Mouse (Mus musculus) adrenal gland, adult (tissue): Measurements from ENCODE around the gene Myo3b.
"Not testable (repeated sequence)": the region's sequence is repeated elsewhere in the genome, so short reads cannot be mapped to it uniquely, and the experiment has no call there.

Experiments used
- DNase-seq, 2 experiments: peaks; one replicate each; pipeline ENCODE4 v3.0.0; 2022 to 2023; ENCODE audit warnings: low spot score in 1 of 2; ENCODE audit not compliant: inconsistent age in 2 of 2

Myo3b gene

DNA sequence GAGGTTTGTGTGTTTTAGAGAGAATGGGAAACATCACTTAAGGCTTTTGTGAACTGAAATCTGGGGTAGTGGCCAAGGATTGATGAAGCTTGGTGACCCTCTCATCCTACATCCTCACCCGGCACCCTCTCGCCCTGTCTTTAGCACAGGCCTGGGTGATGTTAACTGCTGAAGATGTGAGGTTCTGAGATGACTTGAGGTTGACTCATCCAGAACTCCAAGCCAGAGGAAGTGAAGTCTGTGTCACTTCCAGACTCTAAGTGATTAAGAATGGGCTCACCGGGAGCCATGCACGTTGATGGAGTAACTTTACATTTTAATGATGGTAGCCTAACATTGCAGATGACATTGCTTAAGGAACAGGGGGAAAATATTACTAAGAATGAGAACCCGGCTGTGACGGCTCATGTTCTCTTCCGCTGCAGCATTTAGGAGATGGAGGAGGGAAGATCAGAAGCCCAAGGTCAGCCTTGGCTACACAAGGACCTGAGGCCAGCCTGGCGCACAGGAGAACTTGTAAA is 143.3 kb downstream of the Myo3b start:
- no peak for DNase-seq

DNA sequence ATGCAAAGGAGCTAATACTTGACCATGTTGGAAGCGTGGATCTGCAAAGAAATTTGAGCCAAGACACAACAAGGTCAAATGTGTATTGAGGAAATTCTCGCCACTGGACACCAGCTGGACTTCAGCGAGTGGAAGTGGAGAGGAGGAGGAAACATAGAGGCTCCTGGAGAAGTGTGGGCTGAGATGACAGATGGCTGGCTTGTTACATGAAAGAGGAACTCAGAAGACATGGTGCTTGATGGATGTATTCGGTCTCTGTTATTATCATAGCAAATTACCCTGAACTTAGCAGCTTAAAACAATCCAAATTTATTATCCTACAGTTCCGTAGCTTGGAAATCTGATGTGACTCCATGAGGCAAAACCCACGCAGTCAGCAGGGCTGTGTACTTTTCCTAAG is 148.1 kb downstream of the Myo3b start:
- DNase-seq, result no peak

DNA sequence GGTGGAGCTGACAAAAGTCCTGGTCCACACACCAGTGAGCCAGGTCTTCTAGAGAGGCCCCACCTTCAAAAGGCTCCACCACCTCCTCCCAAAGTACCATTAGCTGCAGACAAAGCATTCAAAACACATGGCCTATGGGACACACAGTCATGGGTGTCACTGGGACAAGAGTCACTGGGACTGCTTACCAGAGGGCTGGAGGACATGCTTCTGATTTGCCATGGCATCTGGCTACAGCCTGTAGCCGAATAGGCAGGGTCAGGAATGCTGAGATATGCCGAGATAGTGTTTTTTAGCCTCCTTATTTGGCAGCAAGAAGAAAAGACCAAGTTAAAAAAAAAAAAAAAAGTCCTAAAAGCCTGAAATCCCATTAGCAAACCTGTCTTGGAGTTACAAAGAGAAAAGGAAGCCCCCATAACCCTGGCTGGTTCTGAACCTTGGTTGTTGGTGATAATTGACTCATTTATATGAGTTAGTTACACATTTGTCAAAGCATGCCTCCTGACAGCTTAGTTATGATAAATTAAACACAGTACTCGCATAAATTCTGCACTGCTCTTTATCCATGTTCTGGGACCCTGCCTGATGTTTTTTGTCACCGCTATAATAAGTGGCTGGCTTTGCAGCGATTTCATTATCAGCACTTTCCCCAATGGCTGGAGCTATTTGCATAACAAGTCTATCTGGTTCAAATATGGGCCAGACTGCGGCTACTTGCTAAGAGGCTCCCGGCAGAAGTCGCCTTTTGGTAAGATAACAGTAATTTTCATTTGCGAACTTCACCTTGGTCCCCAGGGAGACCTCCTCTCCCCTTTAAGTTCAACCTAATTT is 156.7 kb downstream of the Myo3b start:
- no peak for DNase-seq

DNA sequence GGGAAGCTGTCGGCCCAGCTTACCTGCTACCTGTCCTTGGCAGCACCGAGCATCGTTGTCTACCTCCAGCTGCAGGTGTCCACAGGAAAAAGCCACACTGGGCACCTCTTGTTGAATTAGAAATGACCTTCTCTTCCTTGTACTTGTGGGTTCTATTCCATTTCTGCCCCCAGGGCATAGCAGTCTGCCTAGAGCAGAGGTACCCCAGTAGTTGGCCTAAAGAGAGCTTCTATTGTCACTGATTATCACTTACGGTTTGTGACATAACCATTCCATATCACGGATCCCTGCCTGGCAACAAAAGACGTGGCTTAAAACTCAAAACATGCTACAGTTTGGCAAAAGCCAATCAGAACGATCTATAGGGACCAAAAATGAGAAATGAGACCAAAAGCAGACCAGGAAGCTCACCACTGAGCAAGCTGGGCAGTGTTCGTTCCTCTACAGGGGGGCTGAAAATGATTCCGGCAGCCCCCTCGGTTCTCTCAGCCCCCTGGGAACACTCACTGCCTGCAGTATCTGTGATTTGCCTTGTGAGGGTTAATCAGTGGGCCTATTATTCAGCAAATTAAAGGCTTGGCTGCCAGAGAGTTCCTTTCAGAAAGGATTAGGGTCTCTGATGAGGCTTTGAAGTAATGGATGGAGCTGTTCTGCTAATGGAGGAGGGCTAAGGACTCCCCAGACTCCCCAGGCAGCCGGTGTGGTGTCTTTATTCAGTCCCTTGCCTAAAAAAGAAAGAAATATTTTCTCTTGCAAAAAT is 163.1 kb downstream of the Myo3b start:
- no peak for DNase-seq

DNA sequence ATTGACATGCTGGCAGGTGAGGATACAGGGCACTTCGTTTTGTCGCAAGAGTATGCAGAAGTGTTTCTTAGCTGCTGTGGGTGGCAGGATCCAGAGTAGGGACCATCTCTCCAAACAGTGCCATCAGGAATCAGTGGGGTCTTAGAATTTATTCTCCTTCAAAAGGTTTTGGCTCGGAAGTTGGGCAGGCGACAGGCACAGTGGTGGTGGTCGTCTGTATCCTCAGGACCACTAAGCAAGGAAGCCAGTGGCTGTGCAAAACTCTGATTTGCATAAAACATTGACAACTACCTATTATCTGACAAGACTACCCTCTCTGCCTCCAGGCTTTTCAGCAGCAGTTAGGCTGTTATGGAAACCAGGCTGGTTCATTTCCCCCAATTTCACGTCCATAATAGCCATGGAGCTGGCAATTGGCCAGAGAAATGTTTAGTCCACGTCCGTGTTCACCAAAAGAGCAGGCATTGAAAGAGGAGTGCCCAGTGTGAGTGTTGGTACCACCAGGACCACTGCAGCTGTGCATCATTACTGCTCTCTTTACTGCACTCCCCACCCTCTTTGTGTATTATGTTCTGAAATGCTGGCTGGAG is 163.7 kb downstream of the Myo3b start:
- DNase-seq, result no peak

DNA sequence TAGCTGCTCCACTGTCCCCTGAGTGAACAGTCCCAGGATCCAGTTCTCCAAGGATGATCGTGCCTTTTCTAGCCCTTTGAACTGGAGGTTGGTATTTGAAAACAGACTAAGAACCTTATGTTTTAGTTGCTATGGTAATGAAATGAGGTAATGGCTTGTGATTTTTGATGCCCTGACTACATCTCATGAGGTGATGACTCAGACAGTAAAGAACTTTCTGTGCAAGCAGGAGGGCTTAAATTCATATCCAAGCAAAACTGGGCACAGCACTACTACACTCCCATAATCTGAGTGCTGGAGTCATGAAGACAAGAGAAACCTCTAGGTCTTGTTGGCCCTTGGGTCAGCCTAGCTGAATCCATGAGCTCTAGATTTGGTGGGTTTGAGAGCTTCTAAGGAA is 169.5 kb downstream of the Myo3b start:
- DNase-seq, result peak in 1 of 2 experiments; percentile 10

DNA sequence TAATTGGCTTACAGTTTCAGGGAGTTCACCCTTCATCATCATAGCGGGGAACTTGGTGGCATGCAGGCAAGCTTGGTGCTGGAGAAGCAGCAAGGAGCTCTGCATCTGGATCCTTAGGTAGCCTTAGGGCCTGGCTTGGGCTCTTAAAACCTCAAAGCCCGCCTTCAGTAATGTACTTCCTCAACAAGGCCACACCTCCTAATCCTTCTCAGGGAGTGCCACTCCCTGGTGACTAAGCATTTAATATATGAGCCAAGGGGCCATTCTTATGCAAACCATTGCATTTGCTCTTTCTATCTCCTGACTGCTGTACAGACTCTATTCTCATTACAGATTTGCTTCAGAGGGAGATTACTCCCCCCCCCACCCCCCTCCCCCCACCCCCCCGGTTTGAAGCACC is 170.9 kb downstream of the Myo3b start:
- no peak for DNase-seq

DNA sequence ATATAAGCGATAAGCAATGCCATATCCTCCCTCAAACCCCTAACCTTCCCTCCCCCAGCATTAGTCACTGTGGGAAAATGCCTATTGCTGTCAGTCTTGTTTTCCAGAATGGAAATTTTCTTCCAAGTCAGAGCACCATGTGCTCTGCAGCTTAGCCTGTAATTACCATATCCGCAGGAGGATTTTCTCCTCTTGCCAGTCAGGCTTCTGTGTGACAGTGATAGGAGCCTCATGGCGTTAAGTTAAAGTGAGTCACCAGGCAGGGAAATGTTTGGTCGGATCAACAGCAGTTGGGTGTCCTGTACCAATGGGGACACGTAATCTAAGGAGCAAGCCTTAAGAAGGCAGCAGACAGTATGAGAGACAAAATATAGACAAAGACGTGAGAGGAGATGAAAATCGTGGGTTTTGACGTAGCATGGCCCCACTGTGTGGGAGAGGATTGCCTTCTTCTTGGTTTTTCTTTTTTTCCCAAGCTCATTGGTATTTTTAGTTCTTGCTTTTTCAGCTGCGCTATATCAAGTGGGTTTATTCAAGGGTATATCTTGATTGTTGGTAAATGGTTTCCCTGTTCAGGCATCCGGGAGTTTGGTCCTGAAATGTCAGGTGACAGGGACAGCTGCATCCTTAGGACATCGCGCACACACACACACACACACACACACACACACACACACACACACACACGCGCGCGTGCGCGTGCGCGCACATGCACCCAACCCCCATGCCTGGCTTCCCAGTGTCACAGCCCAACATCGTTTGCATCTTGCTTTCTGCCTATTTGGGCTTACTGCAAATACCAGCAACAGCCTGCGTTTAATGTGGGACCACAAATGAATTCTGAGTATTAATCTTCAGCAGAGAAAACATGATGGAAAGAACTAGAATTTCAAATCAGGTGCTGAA is 171.8 kb downstream of the Myo3b start:
- DNase-seq, result no peak

DNA sequence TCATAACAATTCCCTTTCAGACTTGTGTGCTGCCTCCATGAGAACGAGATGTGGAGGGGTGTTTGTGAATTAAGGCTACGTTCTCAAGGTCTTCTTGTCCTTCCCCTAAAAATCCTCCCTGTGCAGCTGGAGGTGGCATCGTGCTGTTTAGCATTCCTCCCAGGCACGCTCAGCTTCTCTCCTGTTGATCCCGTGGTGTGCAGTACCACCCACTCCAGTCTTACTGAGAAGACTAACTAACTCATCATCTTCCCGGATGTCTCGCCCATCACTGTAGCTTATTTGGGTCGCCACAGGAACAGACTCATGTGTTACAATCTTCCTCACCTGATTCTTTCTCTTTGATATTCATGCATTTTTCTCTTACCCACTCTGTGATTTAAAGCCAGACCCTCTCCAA is 175.5 kb downstream of the Myo3b start:
- no peak for DNase-seq

DNA sequence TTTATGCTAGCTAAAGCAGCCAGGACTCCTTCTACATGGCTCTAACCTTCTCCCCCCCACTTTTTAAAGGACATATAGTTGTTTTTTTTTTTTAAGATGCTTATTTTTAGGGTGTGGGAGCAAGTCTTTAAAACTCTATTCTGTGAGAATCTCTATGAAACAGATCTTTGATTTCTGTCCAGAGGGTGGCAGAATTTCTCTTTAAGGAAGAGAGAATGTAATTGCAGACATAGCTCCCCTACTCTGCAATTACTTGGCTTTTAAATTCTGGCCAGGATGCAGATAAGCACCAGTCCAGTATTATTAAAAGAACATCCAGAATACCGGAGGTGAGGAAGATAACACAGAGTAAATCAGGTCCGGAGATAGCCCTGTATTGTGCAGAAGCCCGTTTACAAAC is 178.9 kb downstream of the Myo3b start:
- DNase-seq, result peak in 1 of 2 experiments; percentile 52

DNA sequence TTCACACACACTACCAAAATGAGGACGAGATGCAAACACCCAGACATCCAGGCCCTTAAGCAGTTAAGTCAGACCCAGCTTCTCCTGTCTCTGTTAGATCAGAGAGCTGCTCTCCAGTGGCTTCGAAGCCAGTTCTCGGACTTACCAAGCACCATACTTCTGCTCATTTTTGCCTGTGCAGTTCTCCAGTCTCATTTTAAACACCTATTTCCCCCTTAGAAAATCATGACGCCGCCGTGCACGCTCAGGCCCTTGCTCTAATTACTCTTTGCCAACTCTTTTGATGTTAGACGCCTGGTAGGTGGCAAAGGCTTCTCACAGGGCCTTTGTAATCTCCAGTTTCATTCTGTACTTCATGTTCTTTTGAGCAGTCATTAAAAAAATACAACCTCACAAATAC is 179.5 kb downstream of the Myo3b start:
- no peak for DNase-seq

DNA sequence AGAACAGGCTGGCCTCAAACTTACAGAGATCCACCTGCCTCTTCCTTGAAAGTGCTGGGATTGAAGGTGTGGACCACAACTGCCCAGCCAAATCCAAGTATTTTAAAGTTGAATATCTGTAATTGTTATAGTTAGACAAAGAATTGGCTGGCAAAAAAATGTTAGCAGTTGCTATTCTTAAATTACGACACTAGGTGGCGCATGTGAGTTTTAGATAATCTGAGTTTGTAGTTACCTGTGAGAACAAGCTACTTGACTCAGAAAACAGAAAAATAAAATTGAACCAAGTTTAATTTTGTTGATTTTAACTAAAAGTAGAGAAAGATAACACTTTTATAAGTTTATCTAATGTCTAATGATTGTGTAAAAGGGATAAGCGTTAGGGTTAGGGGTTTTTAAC is 187.8 kb downstream of the Myo3b start:
- peak in 1 of 2 experiments; percentile 59 for DNase-seq

DNA sequence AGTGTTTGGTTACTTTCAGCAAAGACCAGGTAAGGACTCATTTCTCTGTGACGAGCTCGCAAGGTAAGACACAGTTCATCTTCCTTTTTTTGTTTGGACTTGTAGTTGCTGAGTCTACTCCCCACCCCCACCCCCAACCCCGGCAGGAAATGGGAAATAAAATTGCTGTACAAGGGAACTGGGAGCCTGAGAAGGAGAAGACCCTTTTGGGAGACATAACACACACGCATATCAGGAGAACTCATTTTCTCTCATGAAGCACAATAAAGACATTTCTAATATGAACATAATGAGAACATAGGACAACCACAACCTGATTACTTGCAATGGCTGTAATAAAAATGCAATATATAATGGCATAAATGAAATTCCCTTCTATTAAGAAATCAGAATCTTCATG is 195.5 kb downstream of the Myo3b start:
- not testable (repeated sequence) for DNase-seq

DNA sequence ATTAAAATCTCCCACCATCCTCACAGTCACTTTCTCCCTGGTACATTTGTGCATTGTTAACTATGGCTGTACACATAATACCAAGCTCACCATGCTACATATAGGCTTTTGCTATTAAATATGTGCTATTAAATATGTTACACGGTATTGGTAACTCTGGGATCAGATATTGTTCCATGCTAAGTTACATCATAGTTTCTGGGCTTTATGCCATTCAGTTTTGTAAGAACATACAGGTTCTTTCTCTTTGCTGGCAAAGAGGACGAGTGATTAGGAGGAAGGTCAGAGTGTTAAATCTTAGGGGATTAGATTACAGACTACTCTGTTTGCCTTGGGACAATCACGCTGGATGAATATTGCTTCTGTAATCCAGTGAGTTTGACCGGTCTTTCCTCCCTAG is 207.1 kb downstream of the Myo3b start:
- no peak for DNase-seq

DNA sequence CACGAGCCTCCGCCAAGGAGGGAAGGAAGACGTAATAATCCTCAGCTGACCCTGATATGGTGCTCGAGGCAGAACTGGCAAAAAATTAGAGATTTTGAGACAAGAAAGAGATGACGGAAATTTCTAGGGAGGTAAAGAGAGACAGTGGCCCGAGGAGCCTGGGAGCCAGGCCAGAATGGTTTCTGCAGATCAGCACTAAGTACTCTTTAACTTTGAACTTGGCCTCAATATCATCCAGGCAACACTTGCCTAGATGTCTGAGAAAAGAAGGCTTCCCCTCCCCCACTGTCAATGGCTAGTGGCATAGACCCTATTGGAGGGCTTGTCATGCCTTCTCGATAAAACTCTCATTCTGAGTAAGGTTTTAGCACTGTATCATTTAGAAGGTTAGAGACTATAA is 209.7 kb downstream of the Myo3b start:
- DNase-seq, result no peak

DNA sequence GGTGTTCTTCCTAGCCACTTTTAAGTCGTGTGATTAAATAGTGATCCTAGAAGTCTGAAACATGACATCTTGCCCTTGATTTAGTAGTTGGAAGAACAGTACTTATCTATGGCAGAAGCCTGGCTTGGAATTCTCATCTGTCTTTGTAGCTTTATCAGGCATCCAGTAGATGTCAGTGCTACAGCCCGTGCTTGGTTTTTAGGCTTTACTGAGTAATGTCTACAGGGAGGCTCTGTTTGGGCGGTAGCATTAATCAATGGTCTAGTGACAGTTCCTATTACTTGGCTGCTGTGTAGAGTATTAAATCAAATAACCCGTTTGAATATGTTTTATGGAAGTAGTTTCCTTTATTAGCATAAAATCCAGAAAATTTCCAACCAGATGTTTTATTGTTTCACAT is 210.9 kb downstream of the Myo3b start:
- no peak for DNase-seq

DNA sequence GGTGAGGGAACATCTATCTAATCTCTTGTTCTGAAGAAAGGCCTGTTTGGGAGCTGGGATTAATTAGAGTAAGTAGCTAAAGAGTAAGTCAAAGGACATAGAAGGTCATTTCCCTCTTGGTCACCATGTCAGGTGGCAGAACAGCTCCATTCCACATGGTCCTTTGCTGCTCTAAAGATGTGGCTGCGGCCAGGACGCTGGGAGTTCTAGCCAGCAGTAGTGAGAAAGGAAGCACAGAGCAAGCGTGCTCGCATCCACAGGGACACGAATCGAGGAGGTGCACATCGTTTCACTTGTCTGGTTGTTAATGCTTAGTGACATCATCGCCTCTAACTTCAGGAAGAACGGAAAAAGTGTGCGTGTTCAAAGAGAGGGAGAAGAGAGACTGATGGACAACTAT is 212.3 kb downstream of the Myo3b start:
- no peak for DNase-seq

DNA sequence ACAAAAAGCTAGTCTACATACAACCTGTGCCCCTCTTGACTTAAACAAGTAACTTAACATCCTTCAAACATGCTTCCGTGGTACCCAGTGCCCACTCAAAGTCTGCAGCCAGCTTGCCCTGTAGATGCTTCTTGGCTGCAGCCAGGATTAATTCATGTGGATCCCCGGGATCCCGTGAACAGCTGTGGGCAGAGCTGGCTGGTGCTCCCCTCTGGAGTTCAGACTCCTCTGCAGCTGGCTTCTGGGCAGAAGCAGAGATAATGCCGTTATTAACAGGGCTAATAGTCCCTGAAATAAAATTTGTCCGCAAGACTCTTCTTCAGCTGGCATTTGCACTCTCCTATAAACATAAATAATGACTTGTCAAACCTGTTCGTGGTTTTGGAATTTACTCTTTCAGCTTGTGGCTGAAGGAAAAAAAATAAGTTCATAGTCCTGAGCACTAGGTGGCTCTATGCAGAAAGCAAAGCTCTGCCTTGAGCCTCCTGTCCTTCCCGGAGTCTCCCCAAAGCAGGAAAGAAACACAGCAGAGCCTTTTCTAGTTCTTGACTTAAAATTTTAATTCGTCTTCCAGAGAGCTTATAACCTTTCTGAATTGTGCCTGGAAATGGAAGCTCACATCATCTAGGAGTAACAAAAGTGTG is 220.6 kb downstream of the Myo3b start:
- peak; percentile 18 to 64 for DNase-seq

DNA sequence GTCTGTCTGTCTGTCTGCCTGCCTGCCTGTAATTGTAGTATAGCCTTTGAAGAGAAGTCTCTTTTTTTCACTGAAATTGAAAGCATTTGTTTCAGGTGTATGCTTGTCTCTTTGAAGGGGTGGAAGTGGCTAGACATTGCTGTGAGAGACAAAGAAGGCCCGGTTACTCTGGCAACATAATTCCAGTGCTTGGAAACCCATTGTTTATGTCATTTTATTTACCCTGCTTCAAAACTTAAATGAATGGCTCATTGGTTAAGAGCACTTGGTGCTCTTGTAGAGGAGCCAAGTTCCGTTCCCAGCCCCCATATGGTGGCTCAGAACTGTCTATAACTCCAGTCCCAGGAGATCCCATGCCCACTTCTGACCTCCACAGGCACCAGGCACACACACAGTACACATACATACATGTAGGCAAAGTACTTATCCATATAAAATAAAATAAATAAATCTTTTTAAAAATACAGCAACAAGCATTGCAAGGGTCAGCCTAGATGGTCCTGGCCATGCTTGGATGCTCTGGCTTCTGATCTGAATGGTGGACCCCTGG is 221.8 kb downstream of the Myo3b start:
- DNase-seq, result no peak
